Mouse (Mus musculus) kidney, adult 2 months (tissue): ENCODE measurements around the gene Nbas.

Source experiments
- CTCF ChIP-seq: fragments of 200-500 bp; conservative IDR thresholded peaks from 2 replicates; pipeline ENCODE4 v1.5.1; 2011; ENCODE audit warnings: low read depth, mild to moderate bottlenecking, control low read depth, low read length, moderate library complexity, mixed read lengths; ENCODE audit not compliant: insufficient read depth, insufficient read length
- POLR2A ChIP-seq: fragments of 200-500 bp; IDR thresholded peaks from one replicate; pipeline ENCODE4 v1.6.1; 2011; ENCODE audit warnings: low read depth, low read length, control low read depth

GRCm38 (mm10) chr12:13268826-13269449, at the start of gene Nbas:
- TF ChIP-seq CTCF (no peak), POLR2A (peak; percentile 31)
